Mouse (Mus musculus): ENCODE data around the gene Sf3b6.

GRCm38 (mm10) chr12:4859241-4859914, 42.0 kb downstream of the Sf3b6 start:
- TF ChIP-seq CTCF (IDR thresholded peaks at IDR 0.05; ENCODE audit: insufficient read depth, low read length): no peak
- TF ChIP-seq POLR2A (IDR thresholded peaks at IDR 0.05; ENCODE audit: borderline replicate concordance, extremely low read depth, low read depth, low read length): no peak

Measured in lung, adult 2 months (tissue).